Mouse (Mus musculus) heart, adult 2 months (tissue): ENCODE measurements at regions not wholly inside any gene's neighbourhood (a gene's known extent, or its start where the extent isn't known, plus 50 kb on each side); places are given as distances from the start of the nearest gene placed in this dataset.

ENCODE experiments used
- EP300 ChIP-seq: fragments of 200-500 bp; IDR thresholded peaks from 2 replicates; pipeline ENCODE4 v1.6.1; 2011; ENCODE audit warnings: low read depth, low read length, control low read depth; ENCODE audit not compliant: insufficient read depth
- POLR2A ChIP-seq: fragments of 200-500 bp; IDR thresholded peaks from 2 replicates; pipeline ENCODE4 v1.6.1; 2011; ENCODE audit warnings: mild to moderate bottlenecking, low read depth, low read length, control low read depth; ENCODE audit not compliant: insufficient read depth

- TF ChIP-seq POLR2A (no peak), EP300 (no peak)
These were observed 223.7 kb downstream of the Ptpru start for GRCm38 (mm10) chr4:131614434-131614833.
